Mouse (Mus musculus) fibroblast of lung, adult 2 months (primary cell): ENCODE results near the gene Baz2b.

Experiments used
- DNase-seq: peaks from one replicate; pipeline ENCODE4 v3.0.0-alpha.2; 2011; ENCODE audit warnings: low read depth

Gene Baz2b

GRCm38 (mm10) chr2:60209703-60210651 lies at the start of gene Baz2b, which contains the start of gene March7:
Baz2b (minus strand) TSS chr2:60209839.
March7 (plus strand) TSS chr2:60209887.
- DNase-seq, result peak; percentile 37

- no peak for DNase-seq
Measured at GRCm38 (mm10) chr2:60259186-60259585, 49.5 kb upstream of the Baz2b start.

DNA sequence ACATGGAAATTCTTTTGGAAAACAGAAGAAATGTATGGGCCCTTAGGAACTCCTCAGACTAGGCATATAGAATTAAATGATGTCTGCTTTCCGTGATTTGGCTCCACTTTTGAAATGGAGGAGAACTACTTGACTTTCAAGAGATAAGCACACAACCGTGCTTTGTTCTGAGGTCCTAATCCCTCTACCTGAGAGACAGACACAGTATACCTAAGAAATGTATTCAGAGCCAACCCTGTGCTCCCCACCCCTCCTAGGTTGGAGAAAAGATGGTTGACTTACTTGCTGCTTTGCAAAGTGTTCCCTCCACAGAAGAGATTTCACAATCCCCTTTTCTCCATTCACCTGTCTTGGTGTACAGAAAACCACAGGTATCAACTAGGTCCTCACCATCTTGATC lies 47.1 kb upstream of the Baz2b start:
- DNase-seq, result no peak

- DNase-seq, result no peak
Measured at GRCm38 (mm10) chr2:60253506-60253905, 43.9 kb upstream of the Baz2b start.

DNA sequence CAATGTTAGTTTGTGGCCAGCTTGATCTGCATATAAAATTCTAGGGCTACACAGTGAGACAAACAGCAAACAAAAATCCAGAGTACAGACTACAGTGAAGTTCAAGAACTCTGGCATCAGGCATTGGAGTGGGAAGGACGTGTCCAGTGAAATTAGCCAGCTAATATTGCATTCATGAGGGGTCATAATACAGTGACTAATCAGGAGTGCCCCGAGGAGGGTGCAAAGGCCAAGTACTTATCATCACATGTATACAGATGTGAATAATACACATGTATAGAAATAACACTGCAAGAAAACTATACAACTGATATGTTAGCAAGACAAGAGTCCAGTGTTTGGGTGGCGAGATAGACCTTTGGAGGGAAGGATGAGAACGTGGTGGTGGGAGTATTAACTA lies 43.1 kb upstream of the Baz2b start:
- DNase-seq, result no peak

DNA sequence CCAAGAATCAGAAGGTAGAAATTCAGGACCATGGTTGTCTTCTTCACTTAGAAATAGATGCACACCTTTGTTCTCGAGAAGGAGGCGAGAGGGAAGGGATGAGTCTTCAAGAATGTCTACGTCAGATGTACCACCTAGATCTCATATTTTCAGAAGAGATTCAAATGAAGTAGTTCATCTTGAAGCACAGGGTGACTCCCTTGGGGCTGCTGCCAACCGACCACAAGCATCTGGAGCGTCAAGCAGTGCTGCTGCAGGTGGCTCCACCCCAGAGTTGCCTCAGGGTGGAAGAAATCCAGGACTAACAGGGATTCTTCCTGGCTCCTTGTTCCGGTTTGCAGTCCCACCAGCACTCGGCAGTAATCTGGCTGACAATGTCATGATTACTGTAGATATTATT lies 24.9 kb upstream of the Baz2b start:
- DNase-seq, result no peak

DNA sequence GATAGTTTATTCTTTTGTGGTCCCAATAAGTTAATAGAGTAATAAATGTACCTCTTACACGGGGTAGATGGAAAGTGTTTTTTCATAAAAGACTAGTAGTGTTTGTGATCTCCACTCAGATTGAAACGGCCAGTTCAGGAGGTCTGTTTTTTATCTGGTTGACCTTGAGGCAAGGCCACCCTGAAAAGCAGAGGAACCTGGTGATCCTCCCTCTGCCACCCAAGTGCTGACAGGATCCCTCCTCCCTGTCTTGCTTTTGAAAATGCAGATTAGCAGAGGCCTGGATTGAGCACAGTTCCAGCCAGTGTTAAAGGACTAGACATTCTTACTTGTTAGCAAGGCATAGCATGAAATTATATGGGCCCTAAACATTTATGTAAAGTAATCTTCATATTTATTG lies 23.5 kb upstream of the Baz2b start:
- no peak for DNase-seq

DNA sequence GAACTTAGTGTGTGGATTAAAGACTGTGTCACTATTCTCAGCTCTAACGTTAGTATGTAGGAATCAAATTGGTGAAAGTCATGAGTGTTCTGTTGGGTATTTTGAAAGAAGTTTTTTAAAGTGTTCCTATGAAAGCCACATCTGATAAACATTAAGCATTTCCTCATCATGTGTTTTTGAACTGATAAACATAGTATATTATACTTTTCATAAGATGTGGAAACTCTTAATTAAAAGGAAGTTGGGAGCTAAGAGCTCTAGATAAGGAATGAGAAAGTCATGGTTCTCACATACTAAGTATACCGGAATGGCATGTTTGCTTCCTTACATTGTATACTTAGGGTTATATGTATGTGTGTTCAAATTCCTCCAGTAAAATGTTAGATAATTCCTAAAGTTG lies 20.7 kb upstream of the Baz2b start:
- DNase-seq, result no peak

GRCm38 (mm10) chr2:60228470-60228869 lies 18.8 kb upstream of the Baz2b start:
- no peak for DNase-seq

GRCm38 (mm10) chr2:60223489-60223888 lies 13.8 kb upstream of the Baz2b start:
- DNase-seq, result no peak

GRCm38 (mm10) chr2:60221954-60222353 lies 12.3 kb upstream of the Baz2b start:
- DNase-seq, result no peak

DNA sequence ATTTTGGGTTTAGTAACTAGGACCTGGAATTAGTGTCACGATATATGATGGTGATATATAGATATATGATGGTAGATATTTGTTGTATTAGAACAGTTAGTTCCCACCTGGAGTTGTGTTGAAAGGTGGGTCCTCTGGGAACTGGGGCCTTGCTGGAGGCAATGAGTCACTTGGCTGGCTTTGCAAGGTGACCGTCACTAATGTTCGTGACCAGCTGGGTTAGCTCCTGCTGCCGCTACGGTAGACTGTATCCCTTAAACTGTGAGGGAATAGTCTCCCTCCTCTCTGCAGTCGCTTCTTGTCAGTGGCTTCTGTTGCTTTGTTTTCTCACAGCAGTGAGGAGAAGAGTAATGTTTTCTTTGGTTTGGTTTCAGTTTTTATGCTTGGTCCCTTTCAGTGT lies 11.6 kb upstream of the Baz2b start:
- no peak for DNase-seq

- no peak for DNase-seq
Measured at GRCm38 (mm10) chr2:60217620-60218019, 8.0 kb upstream of the Baz2b start.

GRCm38 (mm10) chr2:60216547-60217153 lies 7.0 kb upstream of the Baz2b start:
- DNase-seq, result no peak

- DNase-seq, result no peak
Measured at GRCm38 (mm10) chr2:60214683-60215082, 5.0 kb upstream of the Baz2b start.

DNA sequence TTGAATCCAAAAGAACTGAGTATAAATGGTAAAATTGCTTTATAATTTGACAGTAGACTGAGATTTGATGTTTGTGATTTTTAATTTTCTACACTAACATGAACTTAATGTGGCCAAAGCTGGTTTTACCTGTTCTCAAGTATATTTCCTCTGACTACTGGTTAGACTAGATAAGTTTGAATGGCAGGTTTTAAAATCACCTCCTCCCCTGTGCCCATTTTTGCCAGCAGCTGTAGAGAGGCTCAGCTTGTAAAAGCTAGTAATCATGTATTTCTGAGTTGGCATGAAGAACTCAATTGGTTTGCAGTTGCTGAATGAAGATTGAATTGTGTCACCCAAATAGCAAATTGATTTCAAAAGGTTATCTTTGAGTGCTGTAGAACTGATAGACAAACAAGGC lies 2.8 kb upstream of the Baz2b start:
- DNase-seq, result no peak

- DNase-seq, result no peak
Measured at GRCm38 (mm10) chr2:60210821-60211220, 1.2 kb upstream of the Baz2b start.

GRCm38 (mm10) chr2:60209122-60209611 lies 472 bp downstream of the Baz2b start:
- no peak for DNase-seq

- no peak for DNase-seq
Measured at GRCm38 (mm10) chr2:60205795-60206194, 3.8 kb downstream of the Baz2b start.

DNA sequence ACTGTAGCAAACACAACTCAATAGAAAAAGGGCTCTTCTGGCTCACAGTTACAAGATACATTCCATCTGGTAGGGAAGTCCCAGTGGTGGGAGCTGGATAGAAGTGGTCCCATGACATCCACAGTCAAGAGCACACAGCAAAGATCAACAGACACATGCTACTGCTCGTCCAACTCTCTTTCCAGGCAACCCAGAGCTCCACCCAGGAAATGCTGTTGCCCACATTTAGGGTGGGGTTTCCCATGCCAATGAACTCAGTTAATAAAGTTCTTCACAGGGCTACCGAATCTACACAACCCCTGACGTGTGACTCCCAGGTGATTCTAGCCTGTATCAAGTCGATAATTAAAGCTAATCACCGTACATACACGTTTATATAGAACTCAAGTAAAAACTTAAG lies 5.5 kb downstream of the Baz2b start:
- DNase-seq, result no peak

DNA sequence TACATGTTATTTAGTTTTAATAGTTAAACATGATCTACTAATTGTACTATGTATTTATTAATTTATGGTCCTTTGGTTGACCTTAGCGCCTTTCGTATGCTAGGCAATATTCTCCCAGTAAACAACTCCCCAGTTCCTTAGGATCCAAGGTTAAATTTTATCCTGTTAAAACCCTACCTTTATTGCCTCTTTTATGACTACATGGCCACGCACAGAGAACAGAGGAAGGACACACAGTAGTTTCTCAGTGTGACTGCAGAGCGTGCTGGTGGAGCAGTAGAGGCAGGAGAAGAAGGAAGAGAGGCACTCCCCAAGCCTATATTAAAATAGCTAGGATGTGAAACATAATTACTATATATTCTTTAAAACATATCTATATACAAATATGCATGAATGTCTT lies 5.9 kb downstream of the Baz2b start:
- no peak for DNase-seq

- no peak for DNase-seq
Measured at GRCm38 (mm10) chr2:60202900-60203530, 6.6 kb downstream of the Baz2b start.

GRCm38 (mm10) chr2:60200667-60201066 lies 9.0 kb downstream of the Baz2b start:
- DNase-seq, result no peak
